Mouse (Mus musculus): ENCODE data around the gene Gcn1l1.

DNA sequence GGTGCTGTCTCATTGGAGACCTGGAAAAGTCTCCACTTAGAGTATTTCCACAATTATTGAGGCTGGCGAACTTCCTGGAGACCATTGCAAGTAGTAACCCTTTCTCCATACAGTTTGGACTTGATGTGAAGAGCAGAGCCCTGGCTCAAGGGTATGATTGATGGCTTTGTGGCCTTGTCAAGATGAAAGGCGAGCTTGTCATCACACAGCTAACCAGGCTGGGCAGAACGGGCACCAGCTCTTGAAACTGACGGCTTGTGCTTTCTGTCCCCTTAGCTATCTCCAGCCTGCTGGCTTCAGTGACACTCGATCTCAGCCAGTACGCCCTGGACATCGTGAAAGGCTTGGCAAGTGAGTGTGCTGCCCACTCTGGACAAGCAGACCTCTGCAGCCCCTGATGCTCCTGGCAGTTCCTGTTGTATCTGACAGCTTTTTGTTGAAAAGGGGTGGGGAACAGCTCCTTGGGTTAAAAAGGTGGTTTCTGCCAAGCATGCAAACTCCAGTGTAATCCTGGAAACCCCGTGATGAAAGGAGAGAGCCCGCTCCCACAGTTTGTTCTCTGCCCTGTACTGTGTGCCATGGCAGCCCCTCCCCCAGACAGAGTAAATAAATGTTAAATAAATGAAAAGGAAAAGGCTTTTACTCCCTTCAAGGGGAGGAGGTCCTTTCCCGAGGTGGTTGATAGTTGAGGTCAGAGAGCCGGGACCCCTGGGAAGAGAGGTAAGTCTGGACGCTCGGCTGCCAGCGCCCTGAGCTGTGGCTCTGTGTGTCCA is 15.4 kb downstream of the Gcn1l1 start:
- TF ChIP-seq CTCF (conservative IDR thresholded peaks at IDR 0.05; ENCODE audit: insufficient read depth, insufficient read length, low read depth, low read length) (no peak), POLR2A (IDR thresholded peaks at IDR 0.05; ENCODE audit: low read depth, low read length) (no peak)
